Mouse (Mus musculus): ENCODE results near the gene Fam171a1. TPM values are rescaled to one million over a fixed set of nuclear protein-coding genes. Genes with fewer than 3 reads are reported as not detected.

Gene Fam171a1
- total RNA-seq, 2 experiments from 2014 or later: 71.0 to 74.3 TPM

DNA sequence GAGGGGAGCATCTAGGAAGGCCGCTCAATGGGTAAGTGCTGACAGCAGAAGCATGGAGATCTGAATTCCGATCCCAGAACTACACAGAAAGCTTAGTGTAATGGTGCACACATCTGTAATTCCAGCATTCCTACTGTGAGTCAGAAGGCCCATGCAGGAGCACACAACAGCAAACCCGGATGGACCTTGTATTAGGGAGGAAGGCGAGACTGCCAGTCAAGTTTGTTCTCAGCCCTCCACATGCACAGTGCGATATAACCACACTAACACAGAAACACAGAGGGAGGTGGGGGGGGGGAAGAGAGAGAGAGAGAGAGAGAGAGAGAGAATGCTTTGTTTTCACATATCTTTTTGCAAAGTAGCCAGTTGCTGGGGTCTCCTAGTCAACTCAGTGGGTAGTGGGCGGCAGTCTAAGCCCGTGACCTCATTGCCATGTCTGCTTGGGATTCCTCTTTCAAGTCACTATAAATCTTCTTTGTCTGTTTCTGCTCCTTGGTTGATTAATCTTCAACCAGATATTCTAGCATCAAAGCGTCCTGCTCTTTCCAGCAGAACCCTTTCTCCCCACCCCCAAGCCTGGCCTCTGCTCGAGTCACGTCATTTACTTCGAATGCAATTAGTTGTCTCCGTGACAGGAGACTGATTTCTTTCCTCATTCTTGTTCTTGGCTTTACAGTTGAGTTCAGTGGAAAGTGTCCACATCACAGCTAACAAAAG is 20.7 kb downstream of the Fam171a1 start:
- intact Hi-C loops (cut with DNase I): no loop called here
- no peak for DNase-seq (ENCODE audit: low spot score in 2 of 2)

DNA sequence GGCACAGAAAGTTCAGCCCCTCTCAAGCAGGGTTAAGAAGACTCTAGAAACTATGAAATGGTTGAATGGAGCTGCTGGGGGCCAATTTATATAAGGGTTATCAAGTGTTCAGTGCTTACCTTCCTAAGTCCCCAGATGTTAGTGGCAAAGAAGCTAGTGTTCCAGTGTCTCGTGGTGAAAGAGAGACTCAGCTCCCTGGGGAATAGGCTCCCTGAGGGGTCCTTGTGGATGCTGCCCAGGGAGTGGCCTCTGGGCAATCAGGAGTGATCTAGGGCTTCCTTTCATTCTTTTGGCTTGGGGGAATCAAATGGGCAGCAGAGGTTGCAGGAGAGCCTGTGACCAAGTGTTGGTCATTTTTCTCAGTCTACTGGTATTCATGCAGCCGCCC is 21.3 kb downstream of the Fam171a1 start:
- intact Hi-C loops (cut with DNase I): no loop called here
- no peak for DNase-seq (ENCODE audit: low spot score in 2 of 2)

DNA sequence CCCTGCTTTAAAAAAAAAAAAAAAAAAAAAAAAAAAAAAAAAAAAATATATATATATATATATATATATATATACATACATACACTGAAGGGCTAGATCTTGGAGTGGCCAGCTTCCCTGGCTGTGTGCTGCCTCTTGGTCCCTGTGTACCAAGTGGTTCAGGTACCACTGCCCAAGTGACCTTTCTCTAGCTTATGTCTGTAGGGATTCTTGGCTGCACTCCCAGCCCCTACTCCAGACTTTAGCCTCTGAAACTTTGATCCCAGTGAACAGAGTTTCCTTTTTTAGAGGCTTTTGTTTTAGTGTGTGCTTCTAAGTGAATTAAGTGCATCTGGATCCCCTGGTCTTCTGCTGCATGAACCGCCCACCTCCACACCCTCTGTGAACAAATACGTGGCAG is 24.3 kb downstream of the Fam171a1 start:
- no peak for DNase-seq (ENCODE audit: low spot score in 2 of 2)
- intact Hi-C loops (cut with DNase I): no loop called here

DNA sequence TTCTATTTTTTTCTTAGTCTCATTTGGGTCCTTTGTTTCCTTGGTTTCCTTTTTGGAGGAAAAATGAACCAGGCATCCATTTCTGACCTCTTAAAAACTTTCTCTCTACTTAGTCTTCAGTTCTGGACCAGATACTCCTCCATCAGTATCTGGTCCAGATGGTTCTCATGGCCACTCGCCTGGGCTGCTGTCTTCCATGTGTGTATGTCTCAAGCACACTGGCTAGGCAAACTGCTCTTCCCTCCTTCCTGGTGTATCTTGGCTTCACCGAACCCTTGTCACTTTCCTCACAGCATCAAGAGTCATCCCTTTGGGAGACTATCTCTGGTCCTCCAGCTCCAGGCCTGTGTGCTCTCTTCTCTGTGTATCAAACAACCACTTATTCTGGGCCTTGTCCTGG is 25.0 kb downstream of the Fam171a1 start:
- intact Hi-C loops (cut with DNase I): no loop called here
- DNase-seq (ENCODE audit: low spot score in 2 of 2): no peak

DNA sequence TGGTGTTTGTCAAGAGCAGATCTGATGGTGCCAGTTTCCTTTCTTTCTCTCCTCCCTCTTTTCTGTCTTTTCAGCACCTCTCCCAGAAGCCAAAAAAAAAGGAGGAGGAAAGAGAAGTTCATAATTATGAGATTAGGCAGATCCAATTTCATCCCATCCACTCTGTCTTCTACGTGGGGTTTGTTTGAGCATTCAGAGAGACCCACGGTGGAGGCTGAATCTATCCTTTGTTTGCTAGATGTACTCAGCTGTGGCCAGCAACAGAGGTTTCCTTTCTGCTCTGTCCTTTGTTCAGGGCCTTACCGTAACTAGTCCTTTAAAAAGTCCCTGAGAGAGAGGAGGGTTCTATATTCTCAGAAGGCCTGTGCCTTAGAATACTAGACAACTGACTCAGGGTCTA is 25.6 kb downstream of the Fam171a1 start:
- intact Hi-C loops (cut with DNase I): no loop called here
- no peak for DNase-seq (ENCODE audit: low spot score in 2 of 2)

DNA sequence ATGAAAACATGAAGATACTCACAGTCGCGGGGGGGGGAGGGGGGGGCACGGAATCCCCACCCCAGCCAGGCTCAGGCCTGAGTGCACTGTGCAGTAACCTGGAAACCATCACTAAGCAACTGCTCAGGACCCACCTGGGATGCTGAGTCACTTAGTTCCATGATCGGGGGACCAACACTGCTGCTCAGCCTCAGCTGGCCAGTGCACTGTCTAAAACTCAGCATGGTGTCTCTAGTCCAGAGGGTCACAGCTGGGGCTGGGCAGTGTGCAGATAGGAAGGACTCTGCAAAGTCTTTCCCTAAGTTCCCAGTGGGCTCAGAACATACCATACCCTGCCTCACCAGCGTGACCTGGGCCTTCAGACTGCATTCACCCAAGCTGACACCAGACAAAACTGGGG is 26.6 kb downstream of the Fam171a1 start:
- DNase-seq (ENCODE audit: low spot score in 2 of 2): no peak

DNA sequence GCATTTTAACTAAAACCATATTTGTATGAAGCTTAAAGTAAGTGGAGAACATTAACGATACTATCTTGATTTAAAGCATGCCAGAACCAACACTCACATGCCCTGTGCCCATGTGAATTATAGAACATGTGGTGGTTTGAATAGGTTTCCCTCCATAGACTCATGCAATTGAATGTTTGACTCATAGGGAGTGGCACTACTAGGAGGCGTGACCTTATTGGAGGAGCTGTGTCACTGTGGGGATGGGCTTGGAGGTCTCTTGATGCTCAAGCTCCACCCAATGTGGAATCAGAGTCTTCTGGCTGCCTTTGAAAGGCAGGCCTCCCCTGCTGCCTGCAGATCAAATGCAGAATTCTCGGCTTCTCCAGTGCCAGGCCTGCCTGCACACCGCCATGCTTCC is 27.8 kb downstream of the Fam171a1 start:
- no peak for DNase-seq (ENCODE audit: low spot score in 2 of 2)
- intact Hi-C loops (cut with DNase I): no loop called here

More for the DNA sequence above, 26.6 kb downstream of the Fam171a1 start:
- intact Hi-C loops (cut with DNase I): no loop called here

DNA sequence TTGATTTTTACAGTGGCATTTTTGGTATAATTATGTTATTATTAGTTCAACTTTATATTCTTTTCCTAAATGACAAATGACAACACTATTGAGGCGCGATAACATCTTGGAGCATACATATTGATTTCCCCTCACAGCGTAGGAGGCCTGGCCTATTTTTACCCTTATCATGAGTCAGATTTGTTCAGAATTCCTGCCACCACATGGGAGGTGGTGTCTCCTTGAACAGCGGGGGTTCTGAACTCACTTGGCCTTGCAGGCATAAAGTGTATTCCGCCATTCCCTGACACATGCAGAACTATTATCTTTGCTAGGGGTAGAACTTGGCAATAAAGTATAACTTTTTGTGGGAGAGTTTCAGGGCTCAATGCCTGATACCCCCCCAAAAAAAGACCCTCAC is 30.3 kb downstream of the Fam171a1 start:
- intact Hi-C loops (cut with DNase I): no loop called here
- peak in 1 of 2 experiments; percentile 47 for DNase-seq (ENCODE audit: low spot score in 2 of 2)

DNA sequence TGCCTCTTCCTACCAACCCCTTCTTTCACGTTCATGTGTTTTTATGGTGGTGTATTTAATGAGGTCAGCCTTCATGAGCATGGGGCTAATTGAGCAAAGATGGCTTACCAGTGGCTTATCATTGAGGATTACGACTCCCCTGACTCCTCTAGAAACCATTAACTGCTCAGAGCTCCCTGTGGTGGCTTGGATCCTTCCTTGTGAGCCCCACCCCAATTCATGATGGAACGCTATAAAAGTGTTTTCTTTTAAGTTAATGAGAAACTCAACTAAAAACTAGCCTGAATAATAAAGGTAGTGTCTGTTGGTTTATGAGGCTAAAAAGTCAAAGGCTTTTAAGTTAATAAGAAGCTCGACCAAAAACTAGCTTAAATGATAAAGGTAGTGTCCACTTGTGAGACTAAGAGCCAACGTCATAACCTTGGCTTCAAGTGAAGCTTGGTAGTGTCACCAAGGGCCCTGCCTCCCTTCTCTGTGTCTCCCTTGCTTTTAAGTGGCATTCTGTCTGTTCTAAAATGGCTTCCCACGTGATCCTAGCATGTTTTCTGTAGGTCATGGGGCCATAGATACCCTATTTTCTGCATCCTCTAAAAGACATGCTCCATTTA is 33.6 kb downstream of the Fam171a1 start:
- intact Hi-C loops (cut with DNase I): no loop called here
- DNase-seq (ENCODE audit: low spot score in 2 of 2): no peak

DNA sequence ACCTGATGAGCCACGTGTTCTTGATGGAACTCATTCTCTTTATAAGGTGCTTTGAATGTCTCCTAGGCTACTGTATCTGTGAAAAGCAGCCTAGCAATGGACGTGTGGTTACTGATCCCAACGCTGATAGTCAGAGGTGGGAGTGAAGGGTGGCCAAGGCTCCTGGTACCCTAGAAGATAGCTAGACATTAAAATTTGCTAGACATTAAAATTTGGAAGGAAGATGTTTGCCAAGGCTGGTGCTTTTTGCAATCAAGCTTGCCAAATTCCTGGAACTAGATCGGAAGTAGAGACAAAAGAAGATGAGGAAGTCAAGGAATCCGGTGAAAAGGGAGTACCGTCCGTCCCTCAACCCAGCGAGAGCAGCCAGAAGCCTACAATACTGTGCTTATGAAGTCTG is 34.7 kb downstream of the Fam171a1 start:
- intact Hi-C loops (cut with DNase I): no loop called here
- DNase-seq (ENCODE audit: low spot score in 2 of 2): no peak

DNA sequence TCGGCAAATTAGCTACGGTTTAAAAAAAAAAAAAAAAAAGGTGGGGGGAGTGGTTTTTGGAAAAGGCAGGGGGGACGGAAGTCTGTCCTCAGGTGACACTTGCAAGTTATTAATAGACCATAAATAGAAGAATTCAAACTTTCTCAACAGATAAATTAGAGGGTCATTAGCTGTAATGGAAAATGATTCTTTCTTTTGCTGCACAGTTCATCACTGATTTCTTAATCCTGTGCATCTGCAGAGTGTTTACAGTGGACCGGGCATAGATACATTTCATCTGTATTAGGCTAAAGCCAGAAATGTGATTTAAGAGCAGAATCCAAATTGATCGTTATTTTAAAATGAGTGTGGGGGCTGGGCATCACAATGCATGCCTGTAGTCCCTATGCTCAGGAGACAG is 36.3 kb downstream of the Fam171a1 start:
- DNase-seq (ENCODE audit: low spot score in 2 of 2): no peak
- intact Hi-C loops (cut with DNase I): no loop called here

DNA sequence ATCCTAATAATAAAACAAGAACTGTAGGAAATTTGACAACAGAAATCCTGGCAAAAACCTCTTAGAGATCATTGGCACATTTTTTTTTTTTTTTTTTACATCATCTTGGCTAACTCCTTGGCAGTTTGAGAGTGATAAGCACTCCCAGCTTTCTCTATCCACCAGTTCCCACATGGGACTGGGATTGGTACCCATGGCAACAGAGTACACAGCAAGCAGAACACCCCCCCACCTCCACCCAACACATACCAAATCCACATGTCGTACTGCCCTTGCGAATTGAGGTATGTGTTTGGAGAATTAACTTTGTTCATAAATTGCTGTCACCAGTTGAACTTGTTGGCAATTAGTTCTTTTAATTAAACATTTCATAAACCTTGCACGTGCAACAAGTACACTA is 37.3 kb downstream of the Fam171a1 start:
- no peak for DNase-seq (ENCODE audit: low spot score in 2 of 2)
- intact Hi-C loops (cut with DNase I): no loop called here

DNA sequence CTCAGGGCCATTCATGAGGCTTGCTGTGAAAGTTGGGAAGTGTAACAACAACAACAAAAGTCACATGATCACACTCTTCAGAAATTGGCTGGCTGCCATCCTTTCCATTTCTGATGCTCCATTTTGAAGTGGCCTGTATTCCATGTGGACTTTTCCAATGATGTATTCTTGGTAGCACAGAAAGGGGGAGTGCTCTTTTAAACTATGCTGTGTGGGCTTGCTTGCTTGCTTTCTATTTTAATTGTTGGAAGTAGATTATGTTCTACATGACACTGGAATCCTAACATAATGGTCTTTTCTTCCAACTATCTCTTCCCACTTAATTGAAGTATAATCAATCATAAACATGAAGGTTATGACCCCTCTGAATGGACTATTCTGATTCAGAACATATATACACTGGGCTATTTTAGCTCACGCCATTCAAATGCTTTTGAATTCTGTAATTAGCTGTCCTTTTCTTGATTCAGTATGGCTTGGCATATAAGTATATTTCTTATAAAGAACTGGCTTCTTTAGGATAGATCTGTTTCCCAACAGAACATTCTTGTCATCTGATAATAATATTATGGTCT is 40.2 kb downstream of the Fam171a1 start:
- no peak for DNase-seq (ENCODE audit: low spot score in 2 of 2)
- intact Hi-C loops (cut with DNase I): no loop called here

DNA sequence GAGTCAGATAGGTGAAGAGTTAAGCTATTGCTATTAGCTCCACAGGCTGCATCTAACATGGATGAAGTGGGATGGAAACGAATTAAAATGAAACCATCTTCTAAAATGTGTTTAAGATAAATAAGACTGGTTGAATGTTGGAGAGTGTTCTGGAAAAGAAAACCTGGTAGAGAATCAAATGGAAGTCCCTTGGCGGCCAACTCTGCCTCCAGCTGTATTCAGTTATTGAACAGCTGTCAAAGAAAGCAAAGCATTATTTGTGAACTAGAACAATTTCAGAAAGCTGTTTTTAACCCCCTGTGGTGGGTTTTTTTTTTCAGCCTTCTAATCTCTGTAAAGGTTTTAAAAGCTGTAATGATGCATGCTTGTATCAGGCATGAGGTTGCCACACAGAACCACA is 41.0 kb downstream of the Fam171a1 start:
- DNase-seq (ENCODE audit: low spot score in 2 of 2): no peak
- intact Hi-C loops (cut with DNase I): no loop called here

DNA sequence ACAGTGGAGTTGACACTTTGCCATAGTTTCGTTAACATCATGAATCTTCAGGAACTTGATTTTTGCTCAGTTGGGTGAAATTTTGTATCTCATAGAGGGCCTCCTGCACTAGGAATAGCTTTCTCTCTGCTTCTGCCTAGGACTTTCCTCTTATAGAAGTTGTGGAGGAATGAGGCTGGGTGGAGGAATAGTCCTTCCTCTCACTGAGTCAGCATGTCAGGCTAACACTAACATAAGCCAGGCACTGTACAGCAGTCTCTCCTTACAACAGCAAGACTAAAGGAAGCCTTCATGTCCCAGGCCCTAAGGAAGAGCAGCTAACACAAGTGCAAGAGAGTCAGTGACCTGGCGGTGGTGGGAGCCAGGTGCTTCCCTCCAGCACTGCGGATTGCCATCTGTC is 43.0 kb downstream of the Fam171a1 start:
- DNase-seq (ENCODE audit: low spot score in 2 of 2): peak in 1 of 2 experiments; percentile 81
- intact Hi-C loops (cut with DNase I): no loop called here

DNA sequence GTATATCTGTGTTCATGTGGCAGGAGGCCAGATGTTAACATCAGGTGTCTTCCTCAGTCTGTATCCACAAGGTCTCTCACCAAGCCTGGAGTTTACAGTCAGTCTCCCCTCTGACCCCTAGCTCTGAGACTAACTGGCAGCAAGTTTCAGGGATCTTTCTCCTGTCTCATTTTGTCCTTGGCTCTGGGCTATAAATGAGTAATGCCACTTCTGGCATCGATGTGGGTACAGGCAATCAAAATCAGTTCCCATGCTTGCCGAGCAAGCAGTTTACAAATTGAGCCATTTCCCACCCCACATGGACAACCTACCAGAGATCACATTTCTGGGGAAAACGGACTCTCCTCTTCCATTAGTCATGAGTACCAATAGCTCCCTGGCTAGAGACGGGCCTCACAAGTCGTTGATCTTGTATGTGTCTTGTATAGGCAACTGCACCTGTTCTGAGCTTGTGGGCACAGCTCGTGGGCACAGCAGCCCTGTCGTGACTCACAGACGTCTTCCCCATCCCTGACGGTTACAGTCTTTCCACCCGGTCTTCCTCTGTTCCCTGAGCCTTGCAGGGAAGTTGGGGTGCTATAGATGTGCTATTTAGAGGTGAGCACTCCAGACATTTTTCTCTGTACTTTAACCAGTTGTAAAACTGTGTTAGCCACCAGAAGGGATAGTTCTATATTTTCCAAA is 43.8 kb downstream of the Fam171a1 start:
- peak in 1 of 2 experiments; percentile 66 for DNase-seq (ENCODE audit: low spot score in 2 of 2)
- intact Hi-C loops (cut with DNase I): no loop called here

DNA sequence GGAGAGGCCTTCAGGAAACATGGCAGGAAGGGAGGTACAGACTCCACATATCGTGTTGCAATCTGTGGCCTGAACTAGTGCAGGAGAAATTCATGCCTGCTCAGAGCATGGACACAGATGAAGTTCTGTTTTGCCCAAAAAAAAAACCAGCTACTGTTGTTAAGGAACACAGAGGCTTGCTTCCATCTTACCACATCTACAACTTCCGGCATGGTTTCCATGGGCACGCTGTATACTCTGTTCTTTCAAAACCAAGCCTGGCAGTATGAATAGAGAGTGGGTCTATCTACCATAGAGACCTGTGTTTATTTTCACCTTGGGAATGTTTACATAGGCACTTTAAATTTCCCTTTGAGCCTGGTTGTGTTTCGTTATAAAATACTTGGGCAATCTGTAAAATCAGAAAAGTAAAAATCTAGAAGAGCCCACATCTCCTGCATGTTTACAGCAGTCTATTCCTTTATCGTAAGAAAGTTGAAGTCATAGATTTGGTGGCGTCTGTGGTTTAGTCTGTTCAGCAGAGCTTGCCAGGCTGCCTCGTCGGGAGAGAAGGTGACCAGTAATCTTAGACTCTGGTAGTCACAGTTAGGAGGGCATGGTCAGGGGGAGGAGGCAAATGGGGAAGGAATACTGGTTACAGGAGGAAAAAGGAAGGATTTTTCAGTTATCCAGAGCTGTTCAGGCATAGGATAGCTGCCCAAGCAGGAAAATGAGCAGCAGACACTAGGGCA is 44.8 kb downstream of the Fam171a1 start:
- intact Hi-C loops (cut with DNase I): no loop called here
- no peak for DNase-seq (ENCODE audit: low spot score in 2 of 2)

DNA sequence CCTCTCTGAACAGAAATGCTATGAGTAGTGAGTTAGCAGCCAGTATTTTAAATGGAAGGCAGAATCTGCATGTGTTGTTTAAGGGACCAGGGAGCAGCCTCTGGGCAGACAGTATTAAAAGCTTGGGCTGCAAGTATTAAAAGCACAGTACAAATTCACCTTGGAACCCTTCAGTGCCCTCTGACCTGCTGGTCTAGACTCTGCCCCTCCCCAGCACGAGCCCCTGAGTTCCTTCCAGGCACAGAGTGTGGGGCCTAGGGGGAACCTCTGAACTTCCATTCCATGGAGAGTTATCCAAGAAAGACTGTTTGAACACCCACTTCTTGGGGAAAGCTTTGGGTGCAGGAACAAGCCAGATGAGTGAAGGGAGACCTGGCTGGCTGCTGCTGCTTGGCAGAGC is 47.6 kb downstream of the Fam171a1 start:
- DNase-seq (ENCODE audit: low spot score in 2 of 2): no peak
- intact Hi-C loops (cut with DNase I): no loop called here

DNA sequence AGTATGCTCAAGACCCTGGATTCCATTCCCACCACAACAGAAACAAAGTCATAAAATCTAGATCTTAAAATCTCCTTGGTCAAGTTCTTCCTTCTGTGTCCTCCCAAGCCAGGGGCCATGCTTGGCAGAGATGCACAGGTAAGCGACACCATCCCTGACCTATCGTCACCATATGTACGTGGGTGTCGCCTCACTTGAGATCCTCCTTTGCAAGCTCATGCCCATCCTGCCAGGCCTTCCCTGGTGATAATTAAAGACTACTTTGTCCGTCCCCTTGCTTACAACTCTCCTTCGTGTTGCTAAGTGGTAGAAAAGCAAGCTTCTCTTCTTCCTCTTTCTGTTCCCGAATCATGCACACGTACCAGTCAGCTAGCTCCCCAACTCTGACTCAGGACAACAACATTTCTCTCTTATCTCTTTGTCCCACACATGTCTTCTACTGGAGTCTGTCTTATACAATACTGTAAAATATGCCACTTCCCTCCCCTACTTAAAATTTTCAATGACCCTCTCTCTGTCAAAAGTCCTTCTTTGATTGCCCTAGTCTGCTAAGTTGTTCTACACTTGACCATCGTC is 49.6 kb downstream of the Fam171a1 start:
- DNase-seq (ENCODE audit: low spot score in 2 of 2): no peak
- intact Hi-C loops (cut with DNase I): no loop called here
